Mouse (Mus musculus): ENCODE results near the gene Zfp882. TPM values are rescaled to one million over a fixed set of nuclear protein-coding genes. Genes with fewer than 3 reads are reported as not detected.
"Not testable (repeated sequence)": the region's sequence is repeated elsewhere in the genome, so short reads cannot be mapped to it uniquely, and the experiment has no call there.

Zfp882 gene
- total RNA-seq, 2 experiments from 2014 or later = 3.6 to 4.0 TPM

GRCm38 (mm10) chr8:71951436-71952161 is 43.2 kb downstream of the Zfp882 start:
- DNase-seq = peak in 1 of 2 experiments; percentile 8
- intact Hi-C loops (cut with DNase I) = no loop called here

- DNase-seq = no peak
Measured at GRCm38 (mm10) chr8:71952489-71952888, 44.1 kb downstream of the Zfp882 start.

GRCm38 (mm10) chr8:71952961-71953700 is 44.7 kb downstream of the Zfp882 start:
- DNase-seq; intact Hi-C loops (cut with DNase I): not testable (repeated sequence)

More at GRCm38 (mm10) chr8:71952489-71952888, 44.1 kb downstream of the Zfp882 start:
- intact Hi-C loops (cut with DNase I) = no loop called here

DNA sequence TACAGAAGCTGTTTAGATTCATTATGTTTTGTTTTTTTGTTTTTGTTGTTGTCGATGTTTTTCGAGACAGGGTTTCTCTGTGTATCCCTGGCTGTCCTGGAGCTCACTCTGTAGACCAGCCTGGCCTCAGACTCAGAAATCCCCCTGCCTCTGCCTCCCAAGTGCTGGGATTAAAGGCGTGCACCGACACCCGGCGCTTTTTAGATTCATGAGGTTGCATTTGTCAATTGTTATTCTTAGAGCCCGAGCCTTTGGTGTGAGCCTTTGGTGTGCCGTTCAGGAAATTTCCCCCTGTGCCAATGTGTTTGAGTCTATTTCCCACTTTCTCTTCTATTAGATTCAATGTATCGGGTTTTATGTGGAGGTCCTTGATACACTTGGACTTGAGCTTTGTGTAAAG is 46.3 kb downstream of the Zfp882 start:
- intact Hi-C loops (cut with DNase I) = no loop called here
- no peak for DNase-seq

GRCm38 (mm10) chr8:71960483-71960882 is 52.1 kb downstream of the Zfp882 start:
- DNase-seq = no peak
- intact Hi-C loops (cut with DNase I) = no loop called here

GRCm38 (mm10) chr8:71961796-71962195 is 53.4 kb downstream of the Zfp882 start:
- intact Hi-C loops (cut with DNase I) = no loop called here
- DNase-seq = no peak

DNA sequence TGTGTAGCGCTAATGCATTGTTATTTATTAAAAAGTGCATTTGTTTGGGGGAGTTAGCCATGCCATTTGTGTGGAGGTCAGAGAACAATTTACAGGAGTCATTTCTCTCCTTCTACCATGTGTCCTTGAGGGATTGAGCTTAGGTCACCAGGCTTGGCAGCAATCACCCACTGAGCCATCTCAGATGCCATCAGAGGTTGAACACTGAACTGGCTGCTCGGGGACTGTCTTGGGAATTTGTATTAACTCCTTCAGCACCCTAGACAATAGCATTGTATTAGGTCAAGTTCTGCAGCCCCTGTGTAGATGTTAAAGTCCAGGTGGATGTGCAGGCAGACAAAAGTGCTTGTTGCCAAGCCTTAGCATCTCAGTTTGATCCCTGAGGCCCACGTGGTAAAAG is 55.6 kb downstream of the Zfp882 start:
- DNase-seq = no peak
- intact Hi-C loops (cut with DNase I) = no loop called here

DNA sequence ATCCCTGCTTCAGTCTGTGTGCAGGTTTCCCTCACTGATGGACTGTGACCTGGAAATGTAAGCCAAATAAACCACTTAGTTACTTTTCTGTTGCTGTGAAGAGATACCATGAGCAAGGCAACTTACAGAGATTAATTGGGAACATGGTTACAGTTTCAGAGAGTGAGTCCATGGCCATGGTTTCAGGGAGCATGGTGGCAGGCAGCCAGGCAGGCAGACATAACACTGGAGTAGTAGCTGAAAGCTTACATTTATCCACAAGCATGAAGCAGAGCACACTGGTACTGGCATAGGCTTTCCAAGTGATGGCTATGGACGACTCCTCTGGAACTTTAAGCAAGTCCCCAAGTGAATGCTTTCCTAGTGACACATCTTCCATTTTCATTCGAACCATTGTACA is 56.8 kb downstream of the Zfp882 start:
- no peak for DNase-seq
- intact Hi-C loops (cut with DNase I) = no loop called here

Other genes starting within 250 kb of the Zfp882 start
- 1 to 10 TPM in 1 of 2 experiments, under 1 TPM in 1; 0.93 to 1.1 TPM for gene Unc13a, start 236.9 kb upstream of the Zfp882 start, total RNA-seq (2021)
- gene Jak3, start 232.3 kb upstream of the Zfp882 start, total RNA-seq (2021) = 10 to 100 TPM; 11.7 to 13.3 TPM
- 1 to 10 TPM; 5.0 to 7.0 TPM for gene Insl3, start 219.4 kb upstream of the Zfp882 start, total RNA-seq (2021)
- 10 to 100 TPM in 1 of 2 experiments, 1 to 10 TPM in 1; 9.4 to 11.4 TPM for gene B3gnt3, start 206.8 kb upstream of the Zfp882 start, total RNA-seq (2021)
- 1 to 10 TPM; 1.4 to 5.7 TPM for gene Fcho1, start 182.9 kb upstream of the Zfp882 start, total RNA-seq (2021)
- 1 to 10 TPM; 6.4 to 7.2 TPM for gene Zfp709, start 26.6 kb upstream of the Zfp882 start, total RNA-seq (2021)
- 10 to 100 TPM; 25.9 to 29.0 TPM for gene Zfp617, start within 50 bp of the Zfp882 start, total RNA-seq (2021)
- 1 to 10 TPM; 8.8 to 8.9 TPM for gene Zfp961, start 42.4 kb downstream of the Zfp882 start, total RNA-seq (2021)
- under 1 TPM; 0.38 to 0.56 TPM for gene Cyp4f18, start 101.0 kb downstream of the Zfp882 start, total RNA-seq (2021)
- gene Olfr372, start 132.6 kb downstream of the Zfp882 start, total RNA-seq (2021) = not detected
- gene Olfr373, start 174.6 kb downstream of the Zfp882 start, total RNA-seq (2021) = not detected
- gene Olfr374, start 198.4 kb downstream of the Zfp882 start, total RNA-seq (2021) = not detected
- 100 to 1,000 TPM; 119 to 155 TPM for gene Tpm4, start 226.4 kb downstream of the Zfp882 start, total RNA-seq (2021)